Mouse (Mus musculus): ENCODE results near the gene Hist1h2be. TPM values are rescaled to one million over a fixed set of nuclear protein-coding genes. Genes with fewer than 3 reads are reported as not detected.
A peak's percentile ranks its signal among the peaks of the same experiment; 100 is the strongest.
"Not testable (repeated sequence)": the region's sequence is repeated elsewhere in the genome, so short reads cannot be mapped to it uniquely, and the experiment has no call there.

Hist1h2be gene
- polyA plus RNA-seq, 1 experiment from 2014 or later = 4.4 TPM

DNA sequence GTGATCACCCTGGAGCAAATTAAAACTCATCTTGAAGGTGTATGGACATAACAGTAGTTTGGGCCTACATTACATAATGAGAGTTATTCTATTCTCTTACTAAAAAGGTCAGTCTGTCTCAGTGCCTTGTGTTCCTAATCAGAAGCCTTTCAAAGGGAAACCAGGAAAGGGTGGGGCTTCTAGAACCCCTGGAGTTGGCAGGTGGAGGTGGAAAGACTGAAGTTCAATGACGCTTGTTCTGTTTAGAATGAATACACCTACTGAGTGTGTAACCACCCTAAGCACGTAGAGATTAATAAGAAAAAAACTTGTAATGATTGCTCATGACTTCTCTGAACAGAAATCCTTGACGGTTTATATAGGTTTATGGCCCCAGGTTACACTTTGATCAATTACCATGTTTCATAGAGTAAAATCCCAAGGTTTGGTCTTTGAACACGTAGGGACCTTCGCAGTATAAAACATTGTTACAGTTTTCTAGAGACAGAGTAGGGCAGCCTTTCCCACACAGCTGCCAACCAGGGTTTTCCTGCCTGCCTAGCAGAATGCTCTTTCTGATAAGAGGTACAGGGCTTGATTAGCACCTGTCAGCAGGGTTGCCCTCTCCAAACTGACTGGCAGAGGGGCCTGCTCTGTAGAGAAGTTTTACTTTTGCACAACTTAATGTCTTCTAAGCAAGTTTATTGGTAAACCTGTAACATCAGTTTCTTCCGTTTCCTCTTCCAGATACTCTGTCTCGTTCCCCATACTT lies 25.1 kb downstream of the Hist1h2be start:
- Histone ChIP-seq H3K27me3 (replicated peaks; ENCODE audit: control insufficient read depth, insufficient read depth, low read length) (no peaks in the 10 kb centered on the region), H3K9ac (ENCODE audit: low read depth, low read length) (peak overlapping the region; percentile 44), H3K9me3 (ENCODE audit: control insufficient read depth, low read length) (no peaks in the 10 kb centered on the region), H3K36me3 (ENCODE audit: control insufficient read depth, insufficient read depth, low read length) (no peaks in the 10 kb centered on the region), H3K4me2 (peak overlapping the region; percentile 36), H3K4me1 (replicated peaks; ENCODE audit: control insufficient read depth, insufficient read depth, low read length) (peaks cover 32% of the 10 kb centered on the region), H3K27ac (ENCODE audit: low read depth, low read length) (peak overlapping the region; percentile 75), H3K4me3 (ENCODE audit: low read depth, low read length) (no peak overlapping the region)
- no peak for DNase-seq (ENCODE audit: low spot score)
- peak; percentile 96 for ATAC-seq (replicated peaks; ENCODE audit: low FRiP score)
- WGBS = 62% methylated on average over 7 of the region's 7 CpGs

DNA sequence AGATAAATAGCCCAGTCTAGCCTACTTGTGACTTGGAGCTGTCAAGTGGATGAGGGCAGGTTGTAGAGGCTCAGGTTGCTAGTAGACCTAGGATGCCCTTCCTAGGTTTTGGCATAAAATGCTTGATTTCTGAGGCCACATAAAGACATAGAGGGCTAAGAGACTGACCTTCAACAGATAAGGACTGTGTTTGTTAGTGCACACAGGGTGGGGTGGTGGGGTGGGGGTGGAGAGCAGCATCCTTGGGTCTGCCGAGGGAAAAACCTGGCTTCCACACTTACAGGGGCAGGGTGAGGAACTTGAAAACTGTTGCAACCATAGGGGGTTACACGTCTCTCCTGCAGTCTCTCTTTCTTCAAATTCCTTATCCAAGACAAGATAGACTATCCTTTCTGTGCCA lies 25.7 kb downstream of the Hist1h2be start:
- Histone ChIP-seq H3K4me3 (ENCODE audit: low read depth, low read length) (no peak overlapping the region), H3K36me3 (ENCODE audit: control insufficient read depth, insufficient read depth, low read length) (no peaks in the 10 kb centered on the region), H3K27ac (ENCODE audit: low read depth, low read length) (peak overlapping the region; percentile 75; the same call in 1 of the 2 replicates), H3K4me1 (replicated peaks; ENCODE audit: control insufficient read depth, insufficient read depth, low read length) (peaks cover 32% of the 10 kb centered on the region), H3K27me3 (replicated peaks; ENCODE audit: control insufficient read depth, insufficient read depth, low read length) (no peaks in the 10 kb centered on the region), H3K9me3 (ENCODE audit: control insufficient read depth, low read length) (no peaks in the 10 kb centered on the region), H3K9ac (ENCODE audit: low read depth, low read length) (peak overlapping the region; percentile 26), H3K4me2 (peak overlapping the region; percentile 20; the same call in 1 of the 2 replicates)
- WGBS = 45% methylated on average over 2 of the region's 2 CpGs
- ATAC-seq (replicated peaks; ENCODE audit: low FRiP score) (0 out of 2 replicates have a peak, but pooled peaks have one; percentile 27), DNase-seq (ENCODE audit: low spot score) (no peak)

DNA sequence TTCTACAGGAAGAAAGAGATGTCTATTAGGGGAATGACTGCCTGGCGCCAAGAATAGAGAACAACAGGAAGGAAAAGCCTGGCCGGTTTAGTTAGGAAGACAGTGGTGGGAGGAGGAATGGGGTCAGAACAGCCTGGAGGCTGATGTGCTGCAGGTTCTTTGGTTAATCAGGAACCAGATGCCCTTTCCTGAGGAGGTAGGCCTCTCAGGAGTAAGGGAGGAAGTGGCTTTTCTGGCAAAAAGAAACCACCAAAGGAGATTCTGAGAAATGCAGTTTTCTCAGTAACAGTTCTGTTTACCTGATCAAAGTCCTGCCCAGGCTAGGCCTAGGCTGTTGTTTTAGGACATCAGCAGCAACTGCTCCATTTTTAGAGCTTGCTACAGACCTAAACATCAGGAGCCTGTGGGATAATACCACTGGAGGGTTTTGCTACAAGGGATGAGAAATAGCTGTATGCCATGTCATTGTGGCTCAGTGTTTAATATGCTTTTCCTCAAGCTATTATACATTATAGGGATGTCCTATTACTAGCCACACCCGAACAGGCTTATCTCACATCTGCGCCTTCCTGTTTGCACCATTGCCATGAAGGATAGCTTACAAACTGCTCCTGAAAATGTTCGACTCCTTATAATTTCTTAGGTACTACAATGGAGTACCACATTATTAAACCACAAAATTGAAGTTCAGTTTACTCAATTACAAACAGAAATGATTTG lies 27.7 kb downstream of the Hist1h2be start:
- H3K27me3 ChIP-seq (replicated peaks; ENCODE audit: control insufficient read depth, insufficient read depth, low read length) = no peaks in the 10 kb centered on the region
- no peaks in the 10 kb centered on the region for H3K9me3 ChIP-seq (ENCODE audit: control insufficient read depth, low read length)
- peak overlapping the region; percentile 58 for H3K27ac ChIP-seq (ENCODE audit: low read depth, low read length)
- no peak for DNase-seq (ENCODE audit: low spot score)
- H3K9ac ChIP-seq (ENCODE audit: low read depth, low read length) = no peak overlapping the region
- peaks cover 32% of the 10 kb centered on the region for H3K4me1 ChIP-seq (replicated peaks; ENCODE audit: control insufficient read depth, insufficient read depth, low read length)
- 45% methylated on average over 5 of the region's 5 CpGs for WGBS
- H3K36me3 ChIP-seq (ENCODE audit: control insufficient read depth, insufficient read depth, low read length) = no peaks in the 10 kb centered on the region
- H3K4me3 ChIP-seq (ENCODE audit: low read depth, low read length) = no peak overlapping the region
- no peak overlapping the region for H3K4me2 ChIP-seq
- no peak for ATAC-seq (replicated peaks; ENCODE audit: low FRiP score)

DNA sequence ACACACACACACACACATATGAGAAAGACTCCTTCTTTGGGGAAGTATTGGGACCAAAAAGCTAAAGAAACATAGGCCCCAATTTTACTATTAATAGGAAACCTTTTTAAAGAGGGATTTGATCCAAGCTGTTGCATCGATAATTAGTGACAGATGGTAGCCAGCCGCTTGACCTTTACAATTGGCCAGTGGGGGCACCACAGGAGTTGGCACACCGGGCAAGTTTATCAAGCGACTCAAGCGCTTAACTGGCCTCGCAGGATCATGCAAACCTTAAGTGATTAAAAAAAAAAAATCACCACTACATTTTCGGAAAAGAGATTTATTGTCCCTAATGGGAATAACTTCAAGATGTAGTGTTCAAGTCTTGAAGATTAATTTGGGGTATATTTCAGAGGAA lies 28.3 kb downstream of the Hist1h2be start:
- H3K4me2 ChIP-seq = no peak overlapping the region
- WGBS = 82% methylated on average over 7 of the region's 7 CpGs
- DNase-seq (ENCODE audit: low spot score) = no peak
- no peak overlapping the region for H3K9ac ChIP-seq (ENCODE audit: low read depth, low read length)
- H3K4me1 ChIP-seq (replicated peaks; ENCODE audit: control insufficient read depth, insufficient read depth, low read length) = peaks cover 32% of the 10 kb centered on the region
- no peaks in the 10 kb centered on the region for H3K36me3 ChIP-seq (ENCODE audit: control insufficient read depth, insufficient read depth, low read length)
- no peak overlapping the region; the same call in 1 of the 2 replicates for H3K27ac ChIP-seq (ENCODE audit: low read depth, low read length)
- no peaks in the 10 kb centered on the region for H3K9me3 ChIP-seq (ENCODE audit: control insufficient read depth, low read length)
- H3K27me3 ChIP-seq (replicated peaks; ENCODE audit: control insufficient read depth, insufficient read depth, low read length) = no peaks in the 10 kb centered on the region
- ATAC-seq (replicated peaks; ENCODE audit: low FRiP score) = no peak
- no peak overlapping the region for H3K4me3 ChIP-seq (ENCODE audit: low read depth, low read length)

DNA sequence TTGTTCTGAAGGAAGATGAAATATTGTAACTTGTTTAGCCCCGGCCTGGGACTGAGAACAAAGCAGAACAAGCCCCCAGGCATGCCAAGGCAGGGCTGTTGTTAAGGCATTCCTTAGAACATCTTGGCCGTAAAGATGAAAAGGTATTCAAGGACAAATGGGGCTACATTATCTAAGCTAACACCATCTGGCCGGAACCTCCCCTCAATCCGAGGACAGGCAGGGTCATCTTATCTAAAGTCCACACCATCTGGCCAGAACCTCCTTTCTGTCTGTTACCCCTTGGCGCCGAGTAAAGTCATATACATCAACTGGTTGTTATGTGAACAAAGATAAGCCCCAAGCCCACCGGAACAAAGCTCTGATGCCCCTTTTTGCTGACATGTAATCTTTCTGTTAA lies 29.0 kb downstream of the Hist1h2be start:
- H3K36me3 ChIP-seq (ENCODE audit: control insufficient read depth, insufficient read depth, low read length); DNase-seq (ENCODE audit: low spot score); H3K4me2 ChIP-seq; H3K4me3 ChIP-seq (ENCODE audit: low read depth, low read length); H3K27me3 ChIP-seq (replicated peaks; ENCODE audit: control insufficient read depth, insufficient read depth, low read length); H3K27ac ChIP-seq (ENCODE audit: low read depth, low read length); H3K9me3 ChIP-seq (ENCODE audit: control insufficient read depth, low read length); H3K9ac ChIP-seq (ENCODE audit: low read depth, low read length); ATAC-seq (replicated peaks; ENCODE audit: low FRiP score): not testable (repeated sequence)
- peaks cover 35% of the 10 kb centered on the region for H3K4me1 ChIP-seq (replicated peaks; ENCODE audit: control insufficient read depth, insufficient read depth, low read length)
- WGBS = 62% methylated on average over 7 of the region's 7 CpGs

DNA sequence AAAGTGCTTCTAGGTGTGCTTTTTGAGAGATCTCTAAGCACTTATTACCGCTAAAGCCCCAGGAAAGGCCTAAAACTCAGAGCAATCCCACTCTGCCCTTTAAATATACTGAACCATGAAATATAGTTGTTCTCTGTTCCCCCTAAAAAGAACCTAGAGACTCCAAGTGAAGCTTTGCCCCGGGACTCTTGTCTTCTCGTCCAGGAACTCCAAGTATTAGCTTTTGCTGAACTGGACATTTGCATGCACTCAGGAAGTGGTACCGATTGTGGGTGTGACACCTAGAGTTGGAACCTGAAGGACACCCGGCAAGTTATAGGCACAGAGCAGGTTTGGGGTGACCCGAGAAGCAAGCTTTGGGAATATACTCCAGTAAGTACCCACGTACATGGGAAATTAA lies 29.7 kb downstream of the Hist1h2be start:
- Histone ChIP-seq H3K4me3 (ENCODE audit: low read depth, low read length) (no peak overlapping the region), H3K4me2 (no peak overlapping the region), H3K27ac (ENCODE audit: low read depth, low read length) (no peak overlapping the region), H3K36me3 (ENCODE audit: control insufficient read depth, insufficient read depth, low read length) (no peaks in the 10 kb centered on the region), H3K27me3 (replicated peaks; ENCODE audit: control insufficient read depth, insufficient read depth, low read length) (no peaks in the 10 kb centered on the region), H3K9me3 (ENCODE audit: control insufficient read depth, low read length) (no peaks in the 10 kb centered on the region), H3K4me1 (replicated peaks; ENCODE audit: control insufficient read depth, insufficient read depth, low read length) (peaks cover 37% of the 10 kb centered on the region), H3K9ac (ENCODE audit: low read depth, low read length) (no peak overlapping the region)
- ATAC-seq (replicated peaks; ENCODE audit: low FRiP score) = no peak
- DNase-seq (ENCODE audit: low spot score) = no peak
- 95% methylated on average over 7 of the region's 7 CpGs for WGBS

DNA sequence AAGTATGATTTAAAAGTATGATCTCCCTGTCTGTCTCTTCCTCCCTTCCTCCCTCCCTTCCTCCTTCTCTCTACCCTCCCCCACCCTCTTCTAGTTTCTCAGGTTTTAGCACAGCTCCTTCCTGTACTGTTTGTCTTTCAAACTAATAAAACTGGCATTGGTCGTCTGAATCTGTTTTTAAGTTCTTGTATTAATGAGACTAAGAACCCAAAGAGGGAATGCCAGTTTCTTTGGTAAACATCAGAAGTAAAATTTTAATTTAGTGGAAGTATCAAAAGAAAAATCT lies 34.0 kb downstream of the Hist1h2be start:
- DNase-seq (ENCODE audit: low spot score) = no peak
- no peaks in the 10 kb centered on the region for H3K9me3 ChIP-seq (ENCODE audit: control insufficient read depth, low read length)
- peaks cover 27% of the 10 kb centered on the region for H3K4me1 ChIP-seq (replicated peaks; ENCODE audit: control insufficient read depth, insufficient read depth, low read length)
- H3K4me2 ChIP-seq = peak overlapping the region; percentile 87
- peak overlapping the region; percentile 75 for H3K9ac ChIP-seq (ENCODE audit: low read depth, low read length)
- peak overlapping the region; percentile 43 for H3K4me3 ChIP-seq (ENCODE audit: low read depth, low read length)
- 16% methylated on average over 1 of the region's 1 CpGs for WGBS
- H3K27ac ChIP-seq (ENCODE audit: low read depth, low read length) = peak overlapping the region; percentile 100
- ATAC-seq (replicated peaks; ENCODE audit: low FRiP score) = no peak
- H3K36me3 ChIP-seq (ENCODE audit: control insufficient read depth, insufficient read depth, low read length) = no peaks in the 10 kb centered on the region
- H3K27me3 ChIP-seq (replicated peaks; ENCODE audit: control insufficient read depth, insufficient read depth, low read length) = no peaks in the 10 kb centered on the region

DNA sequence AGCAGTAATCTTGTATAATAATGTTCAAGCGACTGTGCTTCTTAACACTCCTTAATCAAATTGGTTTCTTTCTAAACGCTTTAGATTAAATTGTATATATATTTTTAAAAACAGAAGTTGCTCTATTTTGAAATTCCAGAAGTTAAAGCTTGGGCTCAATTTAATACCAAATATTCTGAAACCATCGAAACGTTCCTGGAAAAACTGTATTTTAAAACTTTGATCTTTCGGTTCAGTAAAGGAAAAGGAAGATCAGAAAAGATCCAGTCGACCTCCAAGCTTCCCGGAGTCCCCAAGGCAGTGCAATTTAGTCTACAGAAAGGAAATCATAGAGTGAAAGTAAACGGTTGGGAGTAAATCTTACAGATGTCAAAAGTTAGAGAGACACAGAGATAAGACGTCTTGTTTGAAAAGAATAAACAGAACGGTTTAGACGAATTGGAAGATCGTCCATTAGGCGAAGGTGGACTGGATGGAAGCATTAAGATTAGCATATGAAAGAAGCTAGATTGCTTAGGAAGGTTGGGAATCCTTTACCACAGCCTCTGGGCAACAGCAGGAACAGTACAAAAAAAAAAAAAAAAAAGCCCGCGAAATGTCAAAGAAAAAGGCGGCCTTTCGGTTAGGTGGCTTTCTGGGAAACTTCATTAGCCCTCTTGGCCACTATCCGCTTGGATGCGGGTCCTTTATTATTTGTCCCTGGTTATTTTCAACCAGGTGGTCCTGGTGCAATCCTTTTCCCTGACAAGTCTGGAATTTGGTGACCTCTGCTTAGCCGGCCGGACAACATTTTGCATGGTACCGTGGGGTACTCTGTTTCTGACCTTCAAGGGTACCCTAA lies 34.6 kb downstream of the Hist1h2be start:
- no peaks in the 10 kb centered on the region for H3K27me3 ChIP-seq (replicated peaks; ENCODE audit: control insufficient read depth, insufficient read depth, low read length)
- H3K4me1 ChIP-seq (replicated peaks; ENCODE audit: control insufficient read depth, insufficient read depth, low read length) = peaks cover 28% of the 10 kb centered on the region
- H3K36me3 ChIP-seq (ENCODE audit: control insufficient read depth, insufficient read depth, low read length) = no peaks in the 10 kb centered on the region
- no peaks in the 10 kb centered on the region for H3K9me3 ChIP-seq (ENCODE audit: control insufficient read depth, low read length)
- H3K9ac ChIP-seq (ENCODE audit: low read depth, low read length) = peak overlapping the region; percentile 75
- 3% methylated on average over 22 of the region's 22 CpGs for WGBS
- peak overlapping the region; percentile 87 for H3K4me2 ChIP-seq
- peak overlapping the region; percentile 100 for H3K27ac ChIP-seq (ENCODE audit: low read depth, low read length)
- no peak for DNase-seq (ENCODE audit: low spot score)
- no peak for ATAC-seq (replicated peaks; ENCODE audit: low FRiP score)
- H3K4me3 ChIP-seq (ENCODE audit: low read depth, low read length) = peak overlapping the region; percentile 43

Data from liver, embryonic 11.5 days (tissue).